12 mouse cellular contexts compared by ENCODE assay signal in genomic region chr4:116659474-116659873, GRCm38 (mm10). TPM values are rescaled to one million over a fixed set of nuclear protein-coding genes. Genes with fewer than 3 reads are reported as not detected.
DNase-seq lines count a peak whose midpoint lies in the region; ATAC-seq and TF ChIP-seq lines count a peak whose summit lies in the region.
"Had no signal": no experiment of that assay in that cellular context is flagged by ENCODE, and none has a peak within 500 bp of the region (broad histone marks: within the 10 kb centered on the region; RNA-seq: fewer than 3 reads in every experiment).

No protein-coding gene starts in this region.

- 17% methylated on average over 2 of the region's 2 CpGs for WGBS in liver, adult 2 months
- 80% methylated on average over 2 of the region's 2 CpGs for WGBS in liver, embryonic 11.5 days
- 28% methylated on average over 2 of the region's 2 CpGs for WGBS in kidney, postnatal 0 days
- 72% methylated on average over 2 of the region's 2 CpGs for WGBS in hindbrain, embryonic 13.5 days

- H3K27me3 ChIP-seq in liver, adult 2 months (ENCODE audit: control insufficient read depth, insufficient read depth, low read length): no peaks in the 10 kb centered on the region
- H3K27me3 ChIP-seq in liver, embryonic 11.5 days (replicated peaks; ENCODE audit: control insufficient read depth, insufficient read depth, low read length): no peaks in the 10 kb centered on the region
- no peaks in the 10 kb centered on the region for H3K27me3 ChIP-seq in kidney, postnatal 0 days (ENCODE audit: insufficient read depth, low read length)
- no peaks in the 10 kb centered on the region for H3K27me3 ChIP-seq in myocyte (ENCODE audit: control insufficient read depth, insufficient read depth, insufficient read length)
- no peaks in the 10 kb centered on the region for H3K27me3 ChIP-seq in hindbrain, embryonic 13.5 days
- H3K27me3 ChIP-seq: neural tube, embryonic 12.5 days had no signal

- H3K79me2 ChIP-seq in liver, adult 2 months (ENCODE audit: control insufficient read depth, insufficient read depth, low read length): no peaks in the 10 kb centered on the region
- H3K79me2 ChIP-seq in myocyte (ENCODE audit: control insufficient read depth, insufficient read depth): no peaks in the 10 kb centered on the region

- no peak for TF ChIP-seq POLR2A in liver, adult 2 months (IDR thresholded peaks at IDR 0.05; ENCODE audit: extremely low read depth, insufficient read depth, low read length)
- TF ChIP-seq POLR2A in myocyte (IDR thresholded peaks at IDR 0.05; ENCODE audit: insufficient read length, low read depth): no peak

- DNase-seq in liver, adult 2 months (ENCODE audit: extremely low read depth, low read depth, low spot score): peak; percentile 95
- DNase-seq in liver, embryonic 11.5 days (ENCODE audit: low spot score): no peak
- peak; percentile 26 for DNase-seq in adrenal gland, postnatal 25 days
- DNase-seq in kidney, postnatal 0 days (ENCODE audit: low spot score): peak; percentile 66
- no peak for DNase-seq in thymus, postnatal 36 days

- TF ChIP-seq CTCF in liver, adult 2 months (IDR thresholded peaks at IDR 0.05; ENCODE audit: low read depth, low read length): no peak
- no peak for TF ChIP-seq CTCF in kidney, postnatal 0 days (IDR thresholded peaks at IDR 0.05; ENCODE audit: low read depth)

- H3K4me2 ChIP-seq in liver, embryonic 11.5 days: no peak overlapping the region
- no peak overlapping the region; the same call in 1 of the 2 replicates for H3K4me2 ChIP-seq in kidney, postnatal 0 days (ENCODE audit: low read length)
- peak overlapping the region; percentile 16 for H3K4me2 ChIP-seq in myocyte (ENCODE audit: low read depth)
- no peak overlapping the region for H3K4me2 ChIP-seq in hindbrain, embryonic 13.5 days
- H3K4me2 ChIP-seq: neural tube, embryonic 12.5 days had no signal

- peak overlapping the region; percentile 31; the same call in 1 of the 2 replicates for H3K9ac ChIP-seq in liver, adult 2 months (ENCODE audit: low read depth, low read length)
- no peak overlapping the region for H3K9ac ChIP-seq in liver, embryonic 11.5 days (ENCODE audit: low read depth, low read length)
- H3K9ac ChIP-seq in kidney, postnatal 0 days (ENCODE audit: low read depth, low read length): no peak overlapping the region
- no peak overlapping the region for H3K9ac ChIP-seq in hindbrain, embryonic 13.5 days
- H3K9ac ChIP-seq: neural tube, embryonic 12.5 days had no signal

- H3ac ChIP-seq in myocyte (ENCODE audit: control insufficient read depth, insufficient read length): no peak overlapping the region

- peak overlapping the region; percentile 25; the same call in 1 of the 2 replicates for H3K4me3 ChIP-seq in liver, adult 2 months (ENCODE audit: insufficient read depth, low read depth, low read length)
- no peak overlapping the region for H3K4me3 ChIP-seq in liver, embryonic 11.5 days (ENCODE audit: low read depth, low read length)
- no peak overlapping the region for H3K4me3 ChIP-seq in kidney, postnatal 0 days (replicated peaks; ENCODE audit: low read depth, low read length)
- H3K4me3 ChIP-seq in myocyte: no peak overlapping the region
- H3K4me3 ChIP-seq in hindbrain, embryonic 13.5 days: no peak overlapping the region
- H3K4me3 ChIP-seq: heart, embryonic 10.5 days; midbrain, embryonic 10.5 days; neural tube, embryonic 12.5 days had no signal

- H3K4me1 ChIP-seq in liver, adult 2 months (ENCODE audit: control insufficient read depth, insufficient read depth, low read length): peaks cover 23% of the 10 kb centered on the region
- no peaks in the 10 kb centered on the region for H3K4me1 ChIP-seq in liver, embryonic 11.5 days (replicated peaks; ENCODE audit: control insufficient read depth, insufficient read depth, low read length)
- H3K4me1 ChIP-seq in kidney, postnatal 0 days (replicated peaks; ENCODE audit: insufficient read depth, low read length): no peaks in the 10 kb centered on the region
- no peaks in the 10 kb centered on the region for H3K4me1 ChIP-seq in hindbrain, embryonic 13.5 days (replicated peaks)
- H3K4me1 ChIP-seq: midbrain, embryonic 10.5 days; neural tube, embryonic 12.5 days had no signal

- no peaks in the 10 kb centered on the region for H3K36me3 ChIP-seq in liver, adult 2 months (ENCODE audit: control insufficient read depth, insufficient read depth, low read length)
- H3K36me3 ChIP-seq in liver, embryonic 11.5 days (ENCODE audit: control insufficient read depth, insufficient read depth, low read length): no peaks in the 10 kb centered on the region
- no peaks in the 10 kb centered on the region for H3K36me3 ChIP-seq in kidney, postnatal 0 days (ENCODE audit: insufficient read depth, low read length)
- no peaks in the 10 kb centered on the region for H3K36me3 ChIP-seq in myocyte (ENCODE audit: control insufficient read depth, insufficient read depth)
- H3K36me3 ChIP-seq in hindbrain, embryonic 13.5 days: no peaks in the 10 kb centered on the region
- H3K36me3 ChIP-seq: heart, embryonic 10.5 days; midbrain, embryonic 10.5 days; neural tube, embryonic 12.5 days had no signal

- no peak for ATAC-seq in liver, embryonic 11.5 days (replicated peaks; ENCODE audit: low FRiP score)
- peak; percentile 70 for ATAC-seq in kidney, postnatal 0 days (replicated peaks; ENCODE audit: low FRiP score, low read depth)
- ATAC-seq in hindbrain, embryonic 13.5 days (ENCODE audit: low FRiP score): no peak
- no peak for ATAC-seq in erythroblast, adult 5-6 weeks (replicated peaks; ENCODE audit: low FRiP score, poor library complexity, severe bottlenecking)
- ATAC-seq: CD4-positive, CD25-positive, alpha-beta regulatory T cell, adult 4 months had no signal

- H3K9me3 ChIP-seq in liver, embryonic 11.5 days (ENCODE audit: control insufficient read depth, low read length): no peaks in the 10 kb centered on the region
- no peaks in the 10 kb centered on the region for H3K9me3 ChIP-seq in kidney, postnatal 0 days (replicated peaks; ENCODE audit: low read length)
- H3K9me3 ChIP-seq in hindbrain, embryonic 13.5 days: no peaks in the 10 kb centered on the region
- H3K9me3 ChIP-seq: heart, embryonic 10.5 days; midbrain, embryonic 10.5 days; neural tube, embryonic 12.5 days had no signal

- peak overlapping the region; percentile 77 for H3K27ac ChIP-seq in liver, adult 2 months (replicated peaks; ENCODE audit: insufficient read depth, low read depth, low read length)
- no peak overlapping the region for H3K27ac ChIP-seq in liver, embryonic 11.5 days (ENCODE audit: low read depth, low read length)
- H3K27ac ChIP-seq in kidney, postnatal 0 days: peak overlapping the region; percentile 58; the same call in 1 of the 2 replicates
- H3K27ac ChIP-seq in hindbrain, embryonic 13.5 days: no peak overlapping the region
- H3K27ac ChIP-seq: heart, embryonic 10.5 days; midbrain, embryonic 10.5 days; neural tube, embryonic 12.5 days had no signal

RNA-seq across cellular contexts. Expression of gene Akr1a1, which starts 8.0 kb away (rescaled TPM):
- 337 and 363 TPM in 2 replicates for total RNA-seq in liver, adult 2 months (2014; rRNA removed)
- 517 and 533 TPM in 2 replicates for polyA plus RNA-seq in liver, adult 2 months (2012; rRNA removed)
- 449 and 453 TPM in 2 replicates for polyA plus RNA-seq in liver, embryonic 11.5 days (2014; fragmentation: Nextera tagmentation; extraction: Ambion mirVana)
- 817 and 927 TPM in 2 replicates for total RNA-seq in adrenal gland, postnatal 25 days (2021)
- 966 and 1,010 TPM in 2 replicates for polyA plus RNA-seq in kidney, postnatal 0 days (2015; fragmentation: Nextera tagmentation; extraction: Ambion mirVana)
- polyA plus RNA-seq in myocyte (2012; fragmentation: generic; extraction: Trizol): 746 TPM
- polyA plus RNA-seq in hindbrain, embryonic 13.5 days (2015; fragmentation: Nextera tagmentation; extraction: Ambion mirVana): 666 and 678 TPM in 2 replicates
- total RNA-seq in erythroblast, adult 5-6 weeks (2015; ENCODE audit: low replicate concordance): 110 and 156 TPM in 2 replicates
- total RNA-seq in erythroblast, adult 5-6 weeks (2017; ENCODE audit: low replicate concordance): 108 and 173 TPM in 2 replicates

RNA-seq across cellular contexts. Expression of gene Prdx1, which starts 25.9 kb away (rescaled TPM):
- total RNA-seq in liver, adult 2 months (2014; rRNA removed): 868 and 925 TPM in 2 replicates
- 376 and 421 TPM in 2 replicates for polyA plus RNA-seq in liver, adult 2 months (2012; rRNA removed)
- polyA plus RNA-seq in liver, embryonic 11.5 days (2014; fragmentation: Nextera tagmentation; extraction: Ambion mirVana): 1,160 and 1,259 TPM in 2 replicates
- 777 and 778 TPM in 2 replicates for total RNA-seq in adrenal gland, postnatal 25 days (2021)
- 2,101 and 2,104 TPM in 2 replicates for polyA plus RNA-seq in kidney, postnatal 0 days (2015; fragmentation: Nextera tagmentation; extraction: Ambion mirVana)
- 231 TPM for polyA plus RNA-seq in myocyte (2012; fragmentation: generic; extraction: Trizol)
- 475 TPM in 2 replicates for polyA plus RNA-seq in hindbrain, embryonic 13.5 days (2015; fragmentation: Nextera tagmentation; extraction: Ambion mirVana)
- total RNA-seq in erythroblast, adult 5-6 weeks (2015; ENCODE audit: low replicate concordance): 71.5 and 92.4 TPM in 2 replicates
- total RNA-seq in erythroblast, adult 5-6 weeks (2017; ENCODE audit: low replicate concordance): 30.1 and 52.6 TPM in 2 replicates

RNA-seq across cellular contexts. Expression of gene Nasp, which starts 31.7 kb away (rescaled TPM):
- 11.1 and 12.4 TPM in 2 replicates for total RNA-seq in liver, adult 2 months (2014; rRNA removed)
- polyA plus RNA-seq in liver, adult 2 months (2012; rRNA removed): 1.5 and 2.0 TPM in 2 replicates
- 185 and 187 TPM in 2 replicates for polyA plus RNA-seq in liver, embryonic 11.5 days (2014; fragmentation: Nextera tagmentation; extraction: Ambion mirVana)
- 30.9 and 37.1 TPM in 2 replicates for total RNA-seq in adrenal gland, postnatal 25 days (2021)
- 82.7 and 89.6 TPM in 2 replicates for polyA plus RNA-seq in kidney, postnatal 0 days (2015; fragmentation: Nextera tagmentation; extraction: Ambion mirVana)
- 20.0 TPM for polyA plus RNA-seq in myocyte (2012; fragmentation: generic; extraction: Trizol)
- 109 and 110 TPM in 2 replicates for polyA plus RNA-seq in hindbrain, embryonic 13.5 days (2015; fragmentation: Nextera tagmentation; extraction: Ambion mirVana)
- total RNA-seq in erythroblast, adult 5-6 weeks (2015; ENCODE audit: low replicate concordance): 34.0 and 54.8 TPM in 2 replicates
- total RNA-seq in erythroblast, adult 5-6 weeks (2017; ENCODE audit: low replicate concordance): 92.9 and 99.7 TPM in 2 replicates

RNA-seq across cellular contexts. Expression of gene Mmachc, which starts 48.7 kb away (rescaled TPM):
- 10.3 and 11.3 TPM in 2 replicates for total RNA-seq in liver, adult 2 months (2014; rRNA removed)
- 15.7 and 17.3 TPM in 2 replicates for polyA plus RNA-seq in liver, adult 2 months (2012; rRNA removed)
- polyA plus RNA-seq in liver, embryonic 11.5 days (2014; fragmentation: Nextera tagmentation; extraction: Ambion mirVana): 24.2 and 27.4 TPM in 2 replicates
- 29.4 and 32.0 TPM in 2 replicates for total RNA-seq in adrenal gland, postnatal 25 days (2021)
- 20.3 and 21.8 TPM in 2 replicates for polyA plus RNA-seq in kidney, postnatal 0 days (2015; fragmentation: Nextera tagmentation; extraction: Ambion mirVana)
- 17.2 TPM for polyA plus RNA-seq in myocyte (2012; fragmentation: generic; extraction: Trizol)
- polyA plus RNA-seq in hindbrain, embryonic 13.5 days (2015; fragmentation: Nextera tagmentation; extraction: Ambion mirVana): 24.3 and 29.7 TPM in 2 replicates
- 4.2 and 4.4 TPM in 2 replicates for total RNA-seq in erythroblast, adult 5-6 weeks (2015; ENCODE audit: low replicate concordance)
- total RNA-seq in erythroblast, adult 5-6 weeks (2017; ENCODE audit: low replicate concordance): 1.8 and 5.4 TPM in 2 replicates

RNA-seq across cellular contexts. Expression of gene Ccdc163, which starts 48.8 kb away (rescaled TPM):
- total RNA-seq in liver, adult 2 months (2014; rRNA removed): 2.7 and 4.2 TPM in 2 replicates
- polyA plus RNA-seq in liver, adult 2 months (2012; rRNA removed): 9.3 and 13.1 TPM in 2 replicates
- polyA plus RNA-seq in liver, embryonic 11.5 days (2014; fragmentation: Nextera tagmentation; extraction: Ambion mirVana): 24.4 and 25.1 TPM in 2 replicates
- 21.1 and 31.9 TPM in 2 replicates for total RNA-seq in adrenal gland, postnatal 25 days (2021)
- polyA plus RNA-seq in kidney, postnatal 0 days (2015; fragmentation: Nextera tagmentation; extraction: Ambion mirVana): 24.5 and 25.8 TPM in 2 replicates
- 18.9 TPM for polyA plus RNA-seq in myocyte (2012; fragmentation: generic; extraction: Trizol)
- polyA plus RNA-seq in hindbrain, embryonic 13.5 days (2015; fragmentation: Nextera tagmentation; extraction: Ambion mirVana): 16.6 and 19.3 TPM in 2 replicates
- total RNA-seq in erythroblast, adult 5-6 weeks (2015; ENCODE audit: low replicate concordance): 6.5 and 7.3 TPM in 2 replicates
- 3.3 and 10.5 TPM in 2 replicates for total RNA-seq in erythroblast, adult 5-6 weeks (2017; ENCODE audit: low replicate concordance)

Comparison
In these comparisons a context has a peak if more than half of its experiments do, and no peak if none do; other contexts are left out.
1. DNase-seq: peak in liver, adult 2 months (single experiment), adrenal gland, postnatal 25 days (single experiment) and kidney, postnatal 0 days (single experiment); none in liver, embryonic 11.5 days (single experiment) and thymus, postnatal 36 days (0 of 2).
2. H3K27ac ChIP-seq: peak in liver, adult 2 months (single experiment) and kidney, postnatal 0 days (single experiment); none in liver, embryonic 11.5 days (single experiment) and hindbrain, embryonic 13.5 days (single experiment).